Mouse (Mus musculus) heart, embryonic 14.5 days (tissue): ENCODE data around the gene Arsg. TPM values are rescaled to one million over a fixed set of nuclear protein-coding genes. Genes with fewer than 3 reads are reported as not detected.

Experiments used
- ATAC-seq: fragments of 200-750 bp; cut with Nextera tagmentation; 2 replicates; pipeline ENCODE4 v1.8.0; 2017; ENCODE audit warnings: low read depth, moderate TSS enrichment; ENCODE audit not compliant: insufficient number of reproducible peaks, insufficient read depth, low FRiP score
- H3K27ac ChIP-seq, 2 experiments: fragments of 200-500 bp in 1 of 2; fragments of 300-500 bp in 1 of 2; sonication (generic) in 1 of 2; replicated peaks in 1 of 2; 2 replicates each; pipeline ENCODE4 v1.5.1; 2012 to 2014; ENCODE audit warnings: low read depth in 2 of 2, low read length in 2 of 2, control low read depth in 1 of 2, mild to moderate bottlenecking in 1 of 2, mixed read lengths in 1 of 2; ENCODE audit not compliant: control insufficient read depth in 1 of 2, insufficient read depth in 1 of 2
- H3K27me3 ChIP-seq: fragments of 300-500 bp; sonication (generic); 2 replicates; pipeline ENCODE4 v1.6.1; 2014; ENCODE audit warnings: mild to moderate bottlenecking, low read length, control low read depth; ENCODE audit not compliant: control insufficient read depth, insufficient read depth
- H3K36me3 ChIP-seq: fragments of 300-500 bp; sonication (generic); 2 replicates; pipeline ENCODE4 v1.6.1; 2014; ENCODE audit warnings: mild to moderate bottlenecking, control low read depth, low read length, mixed read lengths; ENCODE audit not compliant: control insufficient read depth, insufficient read depth
- H3K4me1 ChIP-seq, 2 experiments: fragments of 200-500 bp in 1 of 2; fragments of 300-500 bp in 1 of 2; sonication (generic) in 1 of 2; 2 replicates each; pipeline ENCODE4 v1.6.1; 2012 to 2014; ENCODE audit warnings: low read length in 2 of 2, control low read depth in 1 of 2, mixed read lengths in 1 of 2; ENCODE audit not compliant: control insufficient read depth in 2 of 2, insufficient read depth in 2 of 2
- H3K4me2 ChIP-seq: fragments of 300-500 bp; sonication (generic); 2 replicates; pipeline ENCODE4 v1.6.1; 2014; ENCODE audit warnings: mild to moderate bottlenecking, low read length
- H3K4me3 ChIP-seq, 2 experiments: fragments of 200-500 bp in 1 of 2; fragments of 300-500 bp in 1 of 2; sonication (generic) in 1 of 2; 2 replicates each; pipeline ENCODE4 v1.5.1; 2012 to 2014; ENCODE audit warnings: low read length in 2 of 2, mild to moderate bottlenecking in 2 of 2, control low read depth in 1 of 2, low read depth in 1 of 2, moderate library complexity in 1 of 2; ENCODE audit not compliant: control insufficient read depth in 1 of 2, insufficient read depth in 1 of 2
- H3K9ac ChIP-seq: fragments of 300-500 bp; sonication (generic); 2 replicates; pipeline ENCODE4 v1.6.1; 2014; ENCODE audit warnings: mild to moderate bottlenecking, low read length
- H3K9me3 ChIP-seq: fragments of 300-500 bp; sonication (generic); 2 replicates; pipeline ENCODE4 v1.6.1; 2016; ENCODE audit warnings: low read length, control low read depth; ENCODE audit not compliant: control insufficient read depth
- WGBS: fragments of 180-500 bp; shearing (Covaris S2); extraction: QIAGEN DNeasy Blood & Tissue Kit; methylation state at CpG from one replicate; pipeline ENCODE4 v1.1.7; 2014; 5-methylcytosine and 5-hydroxymethylcytosine counted together
- polyA plus RNA-seq: library from polyadenylated mRNA; unstranded; fragments of >200 nt; fragmentation: Nextera tagmentation; extraction: Ambion mirVana; gene quantifications from 2 replicates; pipeline ENCODE4 v1.2.1, GENCODE M21; 2014

The Arsg gene
- polyA plus RNA-seq, 1 experiment from 2014 or later, result 3.7 TPM

- 81% methylated on average over 11 of the region's 11 CpGs for WGBS
- Histone ChIP-seq H3K4me3 (no peak overlapping the region), H3K36me3 (no peaks in the 10 kb centered on the region), H3K4me1 (no peaks in the 10 kb centered on the region), H3K9ac (no peak overlapping the region), H3K4me2 (no peak overlapping the region), H3K9me3 (no peaks in the 10 kb centered on the region), H3K27ac (no peak overlapping the region), H3K27me3 (0 out of 2 replicates have a peak, but pooled peaks cover 3% of the 10 kb centered on the region)
- ATAC-seq, result no peak
Observed at GRCm38 (mm10) chr11:109517330-109517729, 44.2 kb downstream of the Arsg start.

- Histone ChIP-seq H3K4me2 (no peak overlapping the region), H3K9ac (no peak overlapping the region), H3K36me3 (no peaks in the 10 kb centered on the region), H3K9me3 (no peaks in the 10 kb centered on the region), H3K4me3 (no peak overlapping the region), H3K4me1 (no peaks in the 10 kb centered on the region), H3K27ac (no peak overlapping the region), H3K27me3 (0 out of 2 replicates have a peak, but pooled peaks cover 3% of the 10 kb centered on the region)
- WGBS, result 90% methylated on average over 3 of the region's 3 CpGs
- no peak for ATAC-seq
Observed at GRCm38 (mm10) chr11:109517816-109518215, 44.6 kb downstream of the Arsg start.

- no peak overlapping the region for H3K9ac ChIP-seq
- H3K27me3 ChIP-seq, result 0 out of 2 replicates have a peak, but pooled peaks cover 3% of the 10 kb centered on the region
- H3K36me3 ChIP-seq, result no peaks in the 10 kb centered on the region
- no peak overlapping the region for H3K4me3 ChIP-seq
- 39% methylated on average over 7 of the region's 7 CpGs for WGBS
- H3K4me2 ChIP-seq, result no peak overlapping the region
- H3K27ac ChIP-seq, result no peak overlapping the region
- ATAC-seq, result no peak
- H3K9me3 ChIP-seq, result 0 out of 2 replicates have a peak, but pooled peaks cover 4% of the 10 kb centered on the region
- no peaks in the 10 kb centered on the region for H3K4me1 ChIP-seq
Observed at GRCm38 (mm10) chr11:109520958-109521357, 47.8 kb downstream of the Arsg start.

- 88% methylated on average over 5 of the region's 5 CpGs for WGBS
- Histone ChIP-seq H3K9me3 (0 out of 2 replicates have a peak, but pooled peaks cover 4% of the 10 kb centered on the region), H3K4me1 (no peaks in the 10 kb centered on the region), H3K27ac (no peak overlapping the region), H3K4me3 (no peak overlapping the region), H3K27me3 (0 out of 2 replicates have a peak, but pooled peaks cover 3% of the 10 kb centered on the region), H3K9ac (no peak overlapping the region), H3K36me3 (no peaks in the 10 kb centered on the region), H3K4me2 (no peak overlapping the region)
- ATAC-seq, result no peak
Observed at GRCm38 (mm10) chr11:109524869-109525268, 51.7 kb downstream of the Arsg start.

- 84% methylated on average over 4 of the region's 4 CpGs for WGBS
- Histone ChIP-seq H3K9ac (no peak overlapping the region), H3K4me2 (no peak overlapping the region), H3K27me3 (0 out of 2 replicates have a peak, but pooled peaks cover 3% of the 10 kb centered on the region), H3K27ac (no peak overlapping the region), H3K4me1 (no peaks in the 10 kb centered on the region), H3K4me3 (no peak overlapping the region), H3K36me3 (no peaks in the 10 kb centered on the region), H3K9me3 (0 out of 2 replicates have a peak, but pooled peaks cover 4% of the 10 kb centered on the region)
- ATAC-seq, result no peak
Observed at GRCm38 (mm10) chr11:109525571-109525970, 52.4 kb downstream of the Arsg start.

GRCm38 (mm10) chr11:109530030-109530429 is 56.9 kb downstream of the Arsg start:
- no peak overlapping the region for H3K4me2 ChIP-seq
- no peaks in the 10 kb centered on the region for H3K9me3 ChIP-seq
- 73% methylated on average over 4 of the region's 4 CpGs for WGBS
- no peak overlapping the region for H3K27ac ChIP-seq
- no peak overlapping the region for H3K9ac ChIP-seq
- no peak for ATAC-seq
- H3K27me3 ChIP-seq, result no peaks in the 10 kb centered on the region
- no peaks in the 10 kb centered on the region for H3K36me3 ChIP-seq
- no peak overlapping the region for H3K4me3 ChIP-seq
- H3K4me1 ChIP-seq, result no peaks in the 10 kb centered on the region

- H3K9ac ChIP-seq, result no peak overlapping the region
- 89% methylated on average over 6 of the region's 6 CpGs for WGBS
- no peak overlapping the region for H3K27ac ChIP-seq
- no peak overlapping the region for H3K4me2 ChIP-seq
- no peaks in the 10 kb centered on the region for H3K4me1 ChIP-seq
- H3K4me3 ChIP-seq, result no peak overlapping the region
- no peaks in the 10 kb centered on the region for H3K36me3 ChIP-seq
- no peak for ATAC-seq
- H3K9me3 ChIP-seq, result no peaks in the 10 kb centered on the region
- H3K27me3 ChIP-seq, result no peaks in the 10 kb centered on the region
Observed at GRCm38 (mm10) chr11:109535966-109536365, 62.8 kb downstream of the Arsg start.

- 77% methylated on average over 5 of the region's 5 CpGs for WGBS
- Histone ChIP-seq H3K27me3 (no peaks in the 10 kb centered on the region), H3K4me3 (no peak overlapping the region), H3K4me1 (no peaks in the 10 kb centered on the region), H3K36me3 (no peaks in the 10 kb centered on the region), H3K27ac (no peak overlapping the region), H3K9me3 (no peaks in the 10 kb centered on the region), H3K9ac (no peak overlapping the region), H3K4me2 (no peak overlapping the region)
- no peak for ATAC-seq
Observed at GRCm38 (mm10) chr11:109536939-109537338, 63.8 kb downstream of the Arsg start.
